Mouse (Mus musculus) monocyte, adult 5-6 weeks (primary cell): ENCODE measurements around the gene Frmd7. TPM values are rescaled to one million over a fixed set of nuclear protein-coding genes. Genes with fewer than 3 reads are reported as not detected.

Experiments used
- ATAC-seq: fragments of 153-309, 156-312 bp; replicated peaks from 2 replicates; pipeline ENCODE4 v1.8.0; 2017; ENCODE audit warnings: mild to moderate bottlenecking; ENCODE audit not compliant: low TSS enrichment, insufficient number of reproducible peaks, severe bottlenecking, poor library complexity, low FRiP score
- total RNA-seq: library from RNA; stranded (forward); fragments of 200-1000, 200-491, 200-594 nt; gene quantifications from 3 replicates; pipeline ENCODE4 v1.2.3, GENCODE M21; 2017

Gene Frmd7
- total RNA-seq, 1 experiment from 2014 or later: not detected

- no peak for ATAC-seq
These were observed 54.5 kb downstream of the Frmd7 start for GRCm38 (mm10) chrX:50887999-50888398.

- no peak for ATAC-seq
These were observed 68.1 kb downstream of the Frmd7 start for GRCm38 (mm10) chrX:50874246-50875002.

GRCm38 (mm10) chrX:50864734-50865133, 77.8 kb downstream of the Frmd7 start:
- no peak for ATAC-seq

GRCm38 (mm10) chrX:50863771-50864170, 78.7 kb downstream of the Frmd7 start:
- no peak for ATAC-seq

- no peak for ATAC-seq
These were observed 91.9 kb downstream of the Frmd7 start for GRCm38 (mm10) chrX:50850428-50851184.

Other genes with a start within 250 kb of the Frmd7 start
- 41.8 to 63.4 TPM (median 54.3 TPM) in 3 replicates for gene Stk26, start 101.7 kb downstream of the Frmd7 start, total RNA-seq
- 59.8 to 67.6 TPM (median 66.7 TPM) in 3 replicates for gene Rap2c, start 75.3 kb upstream of the Frmd7 start, total RNA-seq